Mouse (Mus musculus): ENCODE measurements at regions not wholly inside any gene's neighbourhood (a gene's known extent, or its start where the extent isn't known, plus 50 kb on each side); places are given as distances from the start of the nearest gene placed in this dataset.

DNA sequence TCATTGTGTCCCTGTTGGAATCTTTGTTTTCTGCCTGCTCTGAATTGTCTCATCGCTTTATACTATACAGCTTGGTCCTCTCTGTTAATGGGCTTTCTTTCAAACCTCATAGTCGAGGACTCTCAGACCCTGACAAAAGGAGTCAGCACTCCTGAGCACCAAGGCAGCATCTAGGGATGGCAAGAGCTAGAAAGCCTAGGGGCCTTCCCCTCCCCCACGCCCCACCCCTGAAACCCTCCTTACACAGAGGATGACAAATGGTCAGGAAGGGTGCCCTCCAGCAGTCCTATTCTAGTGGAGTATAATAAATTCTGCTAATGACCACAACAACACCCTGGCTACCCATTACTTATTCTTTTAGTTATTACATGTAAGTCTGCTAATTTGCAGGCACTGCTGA, 74.4 kb downstream of the Tbx19 start:
- WGBS = 77% methylated on average over 3 of the region's 3 CpGs
- Histone ChIP-seq H3K4me3 (ENCODE audit: low read depth, low read length) (no peak overlapping the region), H3K27ac (ENCODE audit: low read depth) (no peak overlapping the region), H3K4me1 (ENCODE audit: control insufficient read depth, insufficient read depth) (0 out of 2 replicates have a peak, but pooled peaks cover 4% of the 10 kb centered on the region), H3K9ac (replicated peaks; ENCODE audit: low read depth, low read length) (no peak overlapping the region), H3K27me3 (ENCODE audit: control insufficient read depth, insufficient read depth, low read length) (no peaks in the 10 kb centered on the region), H3K4me2 (ENCODE audit: low read depth, low read length) (no peak overlapping the region), H3K9me3 (replicated peaks; ENCODE audit: control insufficient read depth, low read length) (peaks cover 7% of the 10 kb centered on the region; the same call in 1 of the 2 replicates), H3K36me3 (replicated peaks; ENCODE audit: control insufficient read depth, insufficient read depth, low read length) (no peaks in the 10 kb centered on the region)
- ATAC-seq (ENCODE audit: insufficient read depth, low read depth) (no peak), DNase-seq (ENCODE audit: low spot score) (no peak)
- TF ChIP-seq EP300 (IDR thresholded peaks at IDR 0.05; ENCODE audit: low read depth) (no peak), CTCF (IDR thresholded peaks at IDR 0.05; ENCODE audit: low read depth) (no peak)

DNA sequence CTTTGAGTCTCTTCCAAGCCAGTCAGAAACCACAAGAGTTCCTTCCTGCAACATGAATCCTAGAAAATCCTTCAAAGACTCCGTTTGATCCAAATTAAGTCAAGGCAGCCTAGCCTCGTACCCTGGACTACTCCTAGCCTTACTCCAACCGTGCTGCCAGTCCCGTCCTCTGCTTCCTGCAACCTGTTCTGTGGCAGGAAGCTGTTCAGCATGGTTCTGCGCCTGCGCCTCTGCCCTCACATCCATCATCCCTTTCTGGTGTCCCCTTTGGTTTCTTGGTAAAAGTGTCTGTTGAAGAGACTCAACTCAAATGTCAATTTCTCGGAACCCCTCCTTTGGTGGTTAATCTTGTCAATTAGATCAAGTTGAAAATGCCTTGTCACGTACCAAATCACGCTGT, 75.8 kb downstream of the Tbx19 start:
- no peak overlapping the region for H3K4me3 ChIP-seq (ENCODE audit: low read depth, low read length)
- no peak for ATAC-seq (ENCODE audit: insufficient read depth, low read depth)
- no peak overlapping the region for H3K27ac ChIP-seq (ENCODE audit: low read depth)
- TF ChIP-seq CTCF (IDR thresholded peaks at IDR 0.05; ENCODE audit: low read depth) (no peak), EP300 (IDR thresholded peaks at IDR 0.05; ENCODE audit: low read depth) (no peak)
- no peak overlapping the region for H3K9ac ChIP-seq (replicated peaks; ENCODE audit: low read depth, low read length)
- 0 out of 2 replicates have a peak, but pooled peaks cover 4% of the 10 kb centered on the region for H3K4me1 ChIP-seq (ENCODE audit: control insufficient read depth, insufficient read depth)
- 84% methylated on average over 9 of the region's 9 CpGs for WGBS
- DNase-seq (ENCODE audit: low spot score) = no peak
- H3K4me2 ChIP-seq (ENCODE audit: low read depth, low read length) = no peak overlapping the region
- H3K9me3 ChIP-seq (replicated peaks; ENCODE audit: control insufficient read depth, low read length) = peaks cover 7% of the 10 kb centered on the region; the same call in 1 of the 2 replicates
- H3K27me3 ChIP-seq (ENCODE audit: control insufficient read depth, insufficient read depth, low read length) = no peaks in the 10 kb centered on the region
- no peaks in the 10 kb centered on the region for H3K36me3 ChIP-seq (replicated peaks; ENCODE audit: control insufficient read depth, insufficient read depth, low read length)

DNA sequence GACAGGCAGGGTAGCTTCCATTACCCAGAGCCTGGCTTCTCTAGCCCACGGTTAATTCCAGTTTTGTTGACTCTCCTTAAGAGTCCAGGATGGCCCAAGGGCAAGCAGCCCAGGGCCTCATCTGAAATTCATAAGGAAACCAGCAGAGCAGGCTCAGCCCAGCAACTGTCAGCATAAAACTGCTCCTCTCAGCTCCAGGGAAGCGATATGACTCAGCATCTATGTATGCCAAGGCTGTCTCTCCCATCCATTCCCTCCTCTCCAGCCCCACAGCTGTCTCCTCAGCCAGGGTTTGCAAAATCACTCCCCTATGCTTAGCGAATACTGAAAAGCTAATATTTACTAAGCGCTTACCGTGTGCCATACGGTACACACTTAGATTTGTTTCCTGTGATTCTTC, 76.4 kb downstream of the Tbx19 start:
- Histone ChIP-seq H3K4me2 (ENCODE audit: low read depth, low read length) (no peak overlapping the region), H3K27me3 (ENCODE audit: control insufficient read depth, insufficient read depth, low read length) (no peaks in the 10 kb centered on the region), H3K4me1 (ENCODE audit: control insufficient read depth, insufficient read depth) (0 out of 2 replicates have a peak, but pooled peaks cover 2% of the 10 kb centered on the region), H3K9ac (replicated peaks; ENCODE audit: low read depth, low read length) (no peak overlapping the region), H3K4me3 (ENCODE audit: low read depth, low read length) (no peak overlapping the region), H3K27ac (ENCODE audit: low read depth) (no peak overlapping the region), H3K9me3 (replicated peaks; ENCODE audit: control insufficient read depth, low read length) (peaks cover 7% of the 10 kb centered on the region; the same call in 1 of the 2 replicates), H3K36me3 (replicated peaks; ENCODE audit: control insufficient read depth, insufficient read depth, low read length) (no peaks in the 10 kb centered on the region)
- ATAC-seq (ENCODE audit: insufficient read depth, low read depth) (0 out of 2 replicates have a peak, but pooled peaks have one; percentile 36), DNase-seq (ENCODE audit: low spot score) (no peak)
- TF ChIP-seq CTCF (IDR thresholded peaks at IDR 0.05; ENCODE audit: low read depth) (no peak), EP300 (IDR thresholded peaks at IDR 0.05; ENCODE audit: low read depth) (no peak)
- 81% methylated on average over 6 of the region's 6 CpGs for WGBS

DNA sequence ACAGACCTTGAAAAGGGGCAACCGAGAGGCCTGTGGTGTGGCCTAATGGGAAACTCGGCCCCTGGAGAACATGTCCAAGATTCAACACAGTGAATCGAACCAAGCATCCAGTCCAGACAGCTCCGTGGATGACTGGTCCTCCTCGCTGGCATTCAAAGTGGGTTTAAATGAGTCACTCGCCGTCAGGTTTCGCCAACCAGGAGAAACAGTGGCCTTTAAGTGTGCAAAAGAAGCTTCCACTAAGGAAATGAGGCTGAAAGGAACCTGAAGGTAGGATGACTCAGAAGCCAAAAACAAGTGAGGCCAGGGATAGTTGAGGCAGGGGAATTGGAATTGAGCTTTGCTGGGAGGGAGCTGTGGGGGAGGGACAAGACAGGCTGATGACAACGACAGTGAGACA, 80.2 kb downstream of the Tbx19 start:
- H3K4me1 ChIP-seq (ENCODE audit: control insufficient read depth, insufficient read depth) = no peaks in the 10 kb centered on the region
- TF ChIP-seq EP300 (IDR thresholded peaks at IDR 0.05; ENCODE audit: low read depth) (no peak), CTCF (IDR thresholded peaks at IDR 0.05; ENCODE audit: low read depth) (no peak)
- H3K27me3 ChIP-seq (ENCODE audit: control insufficient read depth, insufficient read depth, low read length) = no peaks in the 10 kb centered on the region
- ATAC-seq (ENCODE audit: insufficient read depth, low read depth) = no peak
- no peaks in the 10 kb centered on the region for H3K36me3 ChIP-seq (replicated peaks; ENCODE audit: control insufficient read depth, insufficient read depth, low read length)
- peaks cover 7% of the 10 kb centered on the region; the same call in 1 of the 2 replicates for H3K9me3 ChIP-seq (replicated peaks; ENCODE audit: control insufficient read depth, low read length)
- no peak overlapping the region for H3K9ac ChIP-seq (replicated peaks; ENCODE audit: low read depth, low read length)
- H3K27ac ChIP-seq (ENCODE audit: low read depth) = no peak overlapping the region
- no peak overlapping the region for H3K4me2 ChIP-seq (ENCODE audit: low read depth, low read length)
- WGBS = 86% methylated on average over 9 of the region's 9 CpGs
- H3K4me3 ChIP-seq (ENCODE audit: low read depth, low read length) = no peak overlapping the region
- DNase-seq (ENCODE audit: low spot score) = no peak

DNA sequence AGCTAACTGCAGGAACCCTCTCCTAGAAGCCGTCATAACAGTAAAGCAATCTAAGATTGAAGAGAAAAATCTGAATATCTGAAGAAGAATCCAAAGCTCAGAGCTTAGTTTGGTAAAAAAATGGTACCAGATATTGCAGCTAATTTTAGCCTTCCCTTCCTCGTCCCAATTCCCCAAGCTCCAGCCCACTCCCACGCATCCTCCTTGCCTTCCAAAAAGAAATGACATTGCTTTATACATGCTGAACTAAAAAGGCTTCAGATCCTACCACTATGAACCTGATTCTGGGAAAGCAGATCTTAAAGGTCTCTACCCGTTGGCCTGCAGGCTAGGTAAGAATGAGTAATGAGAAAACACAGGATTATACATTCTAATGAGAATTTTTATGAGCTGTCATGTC, 83.3 kb downstream of the Tbx19 start:
- peaks cover 7% of the 10 kb centered on the region; the same call in 1 of the 2 replicates for H3K9me3 ChIP-seq (replicated peaks; ENCODE audit: control insufficient read depth, low read length)
- H3K4me1 ChIP-seq (ENCODE audit: control insufficient read depth, insufficient read depth) = no peaks in the 10 kb centered on the region
- ATAC-seq (ENCODE audit: insufficient read depth, low read depth) = no peak
- H3K4me2 ChIP-seq (ENCODE audit: low read depth, low read length) = no peak overlapping the region
- WGBS = 58% methylated on average over 4 of the region's 4 CpGs
- no peaks in the 10 kb centered on the region for H3K27me3 ChIP-seq (ENCODE audit: control insufficient read depth, insufficient read depth, low read length)
- DNase-seq (ENCODE audit: low spot score) = no peak
- no peaks in the 10 kb centered on the region for H3K36me3 ChIP-seq (replicated peaks; ENCODE audit: control insufficient read depth, insufficient read depth, low read length)
- no peak overlapping the region for H3K9ac ChIP-seq (replicated peaks; ENCODE audit: low read depth, low read length)
- H3K4me3 ChIP-seq (ENCODE audit: low read depth, low read length) = no peak overlapping the region
- no peak overlapping the region for H3K27ac ChIP-seq (ENCODE audit: low read depth)
- no peak for TF ChIP-seq EP300 (IDR thresholded peaks at IDR 0.05; ENCODE audit: low read depth)
- TF ChIP-seq CTCF (IDR thresholded peaks at IDR 0.05; ENCODE audit: low read depth) = no peak

Measured in heart, postnatal 0 days (tissue).